Mouse (Mus musculus) kidney, adult 8-10 months (tissue): ENCODE results near the gene Npvf.

ENCODE experiments used
- DNase-seq, 2 experiments: peaks; one replicate each; pipeline ENCODE4 v3.0.0; 2022

Npvf gene

GRCm38 (mm10) chr6:50654356-50654755 is at the start of gene Npvf:
TSS of gene Npvf (minus strand) at chr6:50654439.
- no peak for DNase-seq

GRCm38 (mm10) chr6:50689121-50689815 is 35.0 kb upstream of the Npvf start:
- DNase-seq: no peak

GRCm38 (mm10) chr6:50684646-50685415 is 30.6 kb upstream of the Npvf start:
- DNase-seq: no peak

GRCm38 (mm10) chr6:50681491-50681890 is 27.3 kb upstream of the Npvf start:
- no peak for DNase-seq

GRCm38 (mm10) chr6:50680224-50681215 is 26.3 kb upstream of the Npvf start:
- no peak for DNase-seq

- DNase-seq: no peak
Observed at GRCm38 (mm10) chr6:50679486-50679828, 25.2 kb upstream of the Npvf start.

- peak; percentile 40 to 62 for DNase-seq
Observed at GRCm38 (mm10) chr6:50678826-50679485, 24.7 kb upstream of the Npvf start.

GRCm38 (mm10) chr6:50671191-50671590 is 17.0 kb upstream of the Npvf start:
- no peak for DNase-seq

- DNase-seq: no peak
Observed at GRCm38 (mm10) chr6:50666937-50667336, 12.7 kb upstream of the Npvf start.

- no peak for DNase-seq
Observed at GRCm38 (mm10) chr6:50665020-50665419, 10.8 kb upstream of the Npvf start.

- no peak for DNase-seq
Observed at GRCm38 (mm10) chr6:50664193-50664592, 10.0 kb upstream of the Npvf start.

GRCm38 (mm10) chr6:50662925-50663583 is 8.8 kb upstream of the Npvf start:
- DNase-seq: peak in 1 of 2 experiments; percentile 9

GRCm38 (mm10) chr6:50661729-50662128 is 7.5 kb upstream of the Npvf start:
- no peak for DNase-seq

GRCm38 (mm10) chr6:50658466-50658865 is 4.2 kb upstream of the Npvf start:
- DNase-seq: no peak

GRCm38 (mm10) chr6:50658018-50658417 is 3.8 kb upstream of the Npvf start:
- DNase-seq: no peak

GRCm38 (mm10) chr6:50656426-50656825 is 2.2 kb upstream of the Npvf start:
- no peak for DNase-seq

GRCm38 (mm10) chr6:50655925-50656324 is 1.7 kb upstream of the Npvf start:
- DNase-seq: no peak

- peak; percentile 81 to 86 for DNase-seq
Observed at GRCm38 (mm10) chr6:50647656-50648055, 6.6 kb downstream of the Npvf start.

GRCm38 (mm10) chr6:50646659-50647058 is 7.6 kb downstream of the Npvf start:
- no peak for DNase-seq

GRCm38 (mm10) chr6:50644701-50645100 is 9.5 kb downstream of the Npvf start:
- no peak for DNase-seq

GRCm38 (mm10) chr6:50641898-50642297 is 12.3 kb downstream of the Npvf start:
- peak; percentile 8 to 21 for DNase-seq

GRCm38 (mm10) chr6:50640377-50640776 is 13.9 kb downstream of the Npvf start:
- no peak for DNase-seq
